Mouse (Mus musculus): ENCODE measurements at regions not wholly inside any gene's neighbourhood (a gene's known extent, or its start where the extent isn't known, plus 50 kb on each side); places are given as distances from the start of the nearest gene placed in this dataset.

- no peak for TF ChIP-seq CTCF (IDR thresholded peaks at IDR 0.05; ENCODE audit: low read depth)
- TF ChIP-seq EP300 (IDR thresholded peaks at IDR 0.05; ENCODE audit: low read depth), result no peak
Observed at GRCm38 (mm10) chr1:80822185-80822584, 63.9 kb upstream of the Dock10 start.

Measured in liver, postnatal 0 days (tissue).